ENCODE assay signal across 10 mouse cellular contexts in genomic region chr1:74926721-74927120, GRCm38 (mm10). TPM values are rescaled to one million over a fixed set of nuclear protein-coding genes. Genes with fewer than 3 reads are reported as not detected.
DNase-seq lines count a peak whose midpoint lies in the region; ATAC-seq and TF ChIP-seq lines count a peak whose summit lies in the region.
"Had no signal": no experiment of that assay in that cellular context is flagged by ENCODE, and none has a peak within 500 bp of the region (broad histone marks: within the 10 kb centered on the region; RNA-seq: fewer than 3 reads in every experiment).

No protein-coding gene starts in this region.

- no peak overlapping the region for H3K9ac ChIP-seq in hindbrain, embryonic 14.5 days
- H3K9ac ChIP-seq in hindbrain, embryonic 16.5 days (ENCODE audit: low read depth, low read length): no peak overlapping the region
- H3K9ac ChIP-seq in ES-Bruce4 (ENCODE audit: low read depth, poor library complexity, severe bottlenecking): no peak overlapping the region
- no peak overlapping the region for H3K9ac ChIP-seq in lung, embryonic 14.5 days
- H3K9ac ChIP-seq: embryonic facial prominence, embryonic 15.5 days had no signal

- no peak overlapping the region for H3K4me2 ChIP-seq in hindbrain, embryonic 14.5 days (replicated peaks)
- no peak overlapping the region for H3K4me2 ChIP-seq in hindbrain, embryonic 16.5 days (ENCODE audit: low read length)
- no peak overlapping the region for H3K4me2 ChIP-seq in lung, embryonic 14.5 days
- H3K4me2 ChIP-seq: embryonic facial prominence, embryonic 15.5 days had no signal

- peaks cover 7% of the 10 kb centered on the region; the same call in 1 of the 2 replicates for H3K27me3 ChIP-seq in hindbrain, embryonic 14.5 days (ENCODE audit: control insufficient read depth, insufficient read depth, low read length)
- no peaks in the 10 kb centered on the region for H3K27me3 ChIP-seq in hindbrain, embryonic 16.5 days (replicated peaks; ENCODE audit: control insufficient read depth, insufficient read depth, low read length)
- no peaks in the 10 kb centered on the region for H3K27me3 ChIP-seq in ES-Bruce4 (ENCODE audit: control insufficient read depth, insufficient read depth, low read length, poor library complexity, severe bottlenecking)
- peaks cover 3% of the 10 kb centered on the region; the same call in 1 of the 2 replicates for H3K27me3 ChIP-seq in lung, embryonic 14.5 days (ENCODE audit: insufficient read depth, low read length)

- no peak overlapping the region for H3K27ac ChIP-seq in hindbrain, embryonic 14.5 days
- H3K27ac ChIP-seq in hindbrain, embryonic 16.5 days (ENCODE audit: low read depth, low read length): no peak overlapping the region
- no peak overlapping the region for H3K27ac ChIP-seq in ES-Bruce4 (ENCODE audit: insufficient read depth, low read length)
- H3K27ac ChIP-seq in lung, embryonic 14.5 days (ENCODE audit: low read depth): no peak overlapping the region
- H3K27ac ChIP-seq: embryonic facial prominence, embryonic 15.5 days had no signal

- no peak overlapping the region for H3K4me3 ChIP-seq in hindbrain, embryonic 14.5 days (replicated peaks; ENCODE audit: low read length)
- no peak overlapping the region for H3K4me3 ChIP-seq in hindbrain, embryonic 16.5 days (ENCODE audit: low read length)
- no peak overlapping the region for H3K4me3 ChIP-seq in ES-Bruce4 (ENCODE audit: low read depth, low read length)
- H3K4me3 ChIP-seq in lung, embryonic 14.5 days (ENCODE audit: low read depth, low read length): no peak overlapping the region
- H3K4me3 ChIP-seq: embryonic facial prominence, embryonic 15.5 days had no signal

- intact Hi-C loops in heart, postnatal 36 days (cut with DNase I): loop anchor here (1.0 to 10.0 kb wide), 2 partner anchors 91 to 348 kb away; partner anchors contain the start of gene Resp18

- no peaks in the 10 kb centered on the region for H3K4me1 ChIP-seq in hindbrain, embryonic 14.5 days (replicated peaks; ENCODE audit: control insufficient read depth, insufficient read depth, low read length)
- no peaks in the 10 kb centered on the region for H3K4me1 ChIP-seq in hindbrain, embryonic 16.5 days (ENCODE audit: control insufficient read depth, insufficient read depth, low read depth, low read length)
- H3K4me1 ChIP-seq in ES-Bruce4 (ENCODE audit: control insufficient read depth, insufficient read depth, low read length): no peaks in the 10 kb centered on the region
- no peaks in the 10 kb centered on the region for H3K4me1 ChIP-seq in lung, embryonic 14.5 days (ENCODE audit: insufficient read depth)
- H3K4me1 ChIP-seq: embryonic facial prominence, embryonic 15.5 days had no signal

- WGBS in hindbrain, embryonic 14.5 days: 36% methylated on average over 6 of the region's 6 CpGs
- WGBS in hindbrain, embryonic 16.5 days: 41% methylated on average over 6 of the region's 6 CpGs
- 35% methylated on average over 6 of the region's 6 CpGs for WGBS in lung, embryonic 14.5 days

- TF ChIP-seq POLR2A in ES-Bruce4 (IDR thresholded peaks at IDR 0.05; ENCODE audit: insufficient read depth, low read length): no peak

- TF ChIP-seq EP300 in ES-Bruce4 (IDR thresholded peaks at IDR 0.05; ENCODE audit: insufficient read depth, low read depth, low read length): no peak

- no peaks in the 10 kb centered on the region for H3K36me3 ChIP-seq in hindbrain, embryonic 14.5 days (replicated peaks; ENCODE audit: control insufficient read depth, insufficient read depth)
- H3K36me3 ChIP-seq in hindbrain, embryonic 16.5 days (ENCODE audit: control insufficient read depth, insufficient read depth, low read length): no peaks in the 10 kb centered on the region
- H3K36me3 ChIP-seq in ES-Bruce4 (ENCODE audit: control insufficient read depth, insufficient read depth, low read length, poor library complexity, severe bottlenecking): no peaks in the 10 kb centered on the region
- no peaks in the 10 kb centered on the region for H3K36me3 ChIP-seq in lung, embryonic 14.5 days (ENCODE audit: insufficient read depth)
- H3K36me3 ChIP-seq: embryonic facial prominence, embryonic 15.5 days had no signal

- ATAC-seq in hindbrain, embryonic 14.5 days (ENCODE audit: low FRiP score): no peak
- no peak for ATAC-seq in hindbrain, embryonic 16.5 days
- no peak for ATAC-seq in lung, embryonic 14.5 days (ENCODE audit: insufficient read depth)

- peak; percentile 52 for DNase-seq in hindbrain, embryonic 14.5 days (ENCODE audit: low spot score)
- DNase-seq in adrenal gland, postnatal 10 days: peak; percentile 68
- peak; percentile 38 to 44 for DNase-seq in heart, postnatal 36 days
- peak; percentile 61 for DNase-seq in lung, embryonic 14.5 days
- no peak for DNase-seq in spleen, postnatal 14 days (ENCODE audit: low spot score in 2 of 2)
- no peak for DNase-seq in spleen, postnatal 4 days (ENCODE audit: low spot score in 2 of 2)

- H3K9me3 ChIP-seq in hindbrain, embryonic 14.5 days (ENCODE audit: control insufficient read depth, low read length): no peaks in the 10 kb centered on the region
- no peaks in the 10 kb centered on the region for H3K9me3 ChIP-seq in hindbrain, embryonic 16.5 days (ENCODE audit: control insufficient read depth, low read length)
- no peaks in the 10 kb centered on the region for H3K9me3 ChIP-seq in ES-Bruce4 (replicated peaks; ENCODE audit: control insufficient read depth, insufficient read depth, low read length, poor library complexity, severe bottlenecking)
- no peaks in the 10 kb centered on the region for H3K9me3 ChIP-seq in lung, embryonic 14.5 days (ENCODE audit: low read depth, low read length)
- H3K9me3 ChIP-seq: embryonic facial prominence, embryonic 15.5 days had no signal

- TF ChIP-seq CTCF in ES-Bruce4 (IDR thresholded peaks at IDR 0.05; ENCODE audit: low read depth, low read length): peak; percentile 81
- peak; percentile 95 for TF ChIP-seq CTCF in lung, embryonic 14.5 days (IDR thresholded peaks at IDR 0.05; ENCODE audit: low read depth)

RNA-seq across cellular contexts. Expression of gene Cfap65, which starts 8.7 kb away (rescaled TPM):
- 1.2 and 1.4 TPM in 2 replicates for polyA plus RNA-seq in hindbrain, embryonic 14.5 days (2014; fragmentation: Nextera tagmentation; extraction: Ambion mirVana)
- 1.1 and 1.6 TPM in 2 replicates for polyA plus RNA-seq in hindbrain, embryonic 16.5 days (2015; fragmentation: Nextera tagmentation; extraction: Ambion mirVana)
- polyA plus RNA-seq in ES-Bruce4 (2011; ENCODE audit: insufficient read depth, insufficient read length, low read depth, missing spikeins): 0.17 TPM in 1 of 2 replicates, not detected in the other
- not detected for total RNA-seq in adrenal gland, postnatal 10 days (2021)
- total RNA-seq in heart, postnatal 36 days (2021): not detected
- 0.05 and 0.14 TPM in 2 replicates for polyA plus RNA-seq in lung, embryonic 14.5 days (2014; fragmentation: Nextera tagmentation; extraction: Ambion mirVana)

RNA-seq across cellular contexts. Expression of gene Ihh, which starts 24.8 kb away (rescaled TPM):
- 0.32 and 0.35 TPM in 2 replicates for polyA plus RNA-seq in hindbrain, embryonic 14.5 days (2014; fragmentation: Nextera tagmentation; extraction: Ambion mirVana)
- polyA plus RNA-seq in hindbrain, embryonic 16.5 days (2015; fragmentation: Nextera tagmentation; extraction: Ambion mirVana): 0.25 and 0.30 TPM in 2 replicates
- 0.24 TPM in 1 of 2 replicates, not detected in the other for polyA plus RNA-seq in ES-Bruce4 (2011; ENCODE audit: insufficient read depth, insufficient read length, low read depth, missing spikeins)
- total RNA-seq in adrenal gland, postnatal 10 days (2021): under 1 TPM; 0.18 to 0.48 TPM
- under 1 TPM in 1 of 2 experiments, not detected in 1; 0.14 TPM for total RNA-seq in heart, postnatal 36 days (2021)
- 0.12 and 0.14 TPM in 2 replicates for polyA plus RNA-seq in lung, embryonic 14.5 days (2014; fragmentation: Nextera tagmentation; extraction: Ambion mirVana)

RNA-seq across cellular contexts. Expression of gene Cryba2, which starts 33.8 kb away (rescaled TPM):
- 2.0 and 2.1 TPM in 2 replicates for polyA plus RNA-seq in hindbrain, embryonic 14.5 days (2014; fragmentation: Nextera tagmentation; extraction: Ambion mirVana)
- 1.4 and 2.1 TPM in 2 replicates for polyA plus RNA-seq in hindbrain, embryonic 16.5 days (2015; fragmentation: Nextera tagmentation; extraction: Ambion mirVana)
- not detected in 2 replicates for polyA plus RNA-seq in ES-Bruce4 (2011; ENCODE audit: insufficient read depth, insufficient read length, low read depth, missing spikeins)
- 1 to 10 TPM in 1 of 2 experiments, under 1 TPM in 1; 0.51 to 1.1 TPM for total RNA-seq in adrenal gland, postnatal 10 days (2021)
- not detected for total RNA-seq in heart, postnatal 36 days (2021)
- not detected in 2 replicates for polyA plus RNA-seq in lung, embryonic 14.5 days (2014; fragmentation: Nextera tagmentation; extraction: Ambion mirVana)
- total RNA-seq: left cerebral cortex, postnatal 25 days had no signal

RNA-seq across cellular contexts. Expression of gene Fev, which starts 41.5 kb away (rescaled TPM):
- polyA plus RNA-seq in hindbrain, embryonic 14.5 days (2014; fragmentation: Nextera tagmentation; extraction: Ambion mirVana): 5.2 and 5.8 TPM in 2 replicates
- 2.9 and 3.3 TPM in 2 replicates for polyA plus RNA-seq in hindbrain, embryonic 16.5 days (2015; fragmentation: Nextera tagmentation; extraction: Ambion mirVana)
- not detected in 2 replicates for polyA plus RNA-seq in ES-Bruce4 (2011; ENCODE audit: insufficient read depth, insufficient read length, low read depth, missing spikeins)
- total RNA-seq in adrenal gland, postnatal 10 days (2021): under 1 TPM; 0.84 to 0.97 TPM
- total RNA-seq in heart, postnatal 36 days (2021): not detected
- not detected in 2 replicates for polyA plus RNA-seq in lung, embryonic 14.5 days (2014; fragmentation: Nextera tagmentation; extraction: Ambion mirVana)
- total RNA-seq: left cerebral cortex, postnatal 25 days had no signal

Comparison
In these comparisons a context has a peak if more than half of its experiments do, and no peak if none do; other contexts are left out.
1. DNase-seq: peak in hindbrain, embryonic 14.5 days (single experiment), adrenal gland, postnatal 10 days (single experiment), heart, postnatal 36 days (2 of 2) and lung, embryonic 14.5 days (single experiment); none in spleen, postnatal 14 days (0 of 2) and spleen, postnatal 4 days (0 of 2).